Mouse (Mus musculus) hindbrain, embryonic 13.5 days (tissue): ENCODE data around the gene Pglyrp2. TPM values are rescaled to one million over a fixed set of nuclear protein-coding genes. Genes with fewer than 3 reads are reported as not detected.
A peak's percentile ranks its signal among the peaks of the same experiment; 100 is the strongest.

Experiments
- ATAC-seq: fragments of 200-750 bp; cut with Nextera tagmentation; 2 replicates; pipeline ENCODE4 v1.8.0; 2017; ENCODE audit warnings: moderate TSS enrichment; ENCODE audit not compliant: low FRiP score
- H3K27ac ChIP-seq: fragments of 300-500 bp; sonication (generic); 2 replicates; pipeline ENCODE4 v1.5.1; 2015; ENCODE audit warnings: inconsistent platforms, mild to moderate bottlenecking, moderate library complexity
- H3K27me3 ChIP-seq: fragments of 300-500 bp; sonication (generic); 2 replicates; pipeline ENCODE4 v1.6.1; 2015; ENCODE audit warnings: mild to moderate bottlenecking, inconsistent platforms
- H3K36me3 ChIP-seq: fragments of 300-500 bp; sonication (generic); 2 replicates; pipeline ENCODE4 v1.6.1; 2015; ENCODE audit warnings: mild to moderate bottlenecking, inconsistent platforms
- H3K4me1 ChIP-seq: fragments of 300-500 bp; sonication (generic); replicated peaks from 2 replicates; pipeline ENCODE4 v1.6.1; 2015; ENCODE audit warnings: inconsistent platforms
- H3K4me2 ChIP-seq: fragments of 300-500 bp; sonication (generic); 2 replicates; pipeline ENCODE4 v1.6.1; 2015; ENCODE audit warnings: inconsistent platforms, mild to moderate bottlenecking, moderate library complexity
- H3K4me3 ChIP-seq: fragments of 300-500 bp; sonication (generic); 2 replicates; pipeline ENCODE4 v1.5.1; 2015; ENCODE audit warnings: mild to moderate bottlenecking, inconsistent platforms
- H3K9ac ChIP-seq: fragments of 300-500 bp; sonication (generic); 2 replicates; pipeline ENCODE4 v1.6.1; 2015; ENCODE audit warnings: mild to moderate bottlenecking, inconsistent platforms
- H3K9me3 ChIP-seq: fragments of 300-500 bp; sonication (generic); 2 replicates; pipeline ENCODE4 v1.6.1; 2016; ENCODE audit warnings: inconsistent platforms
- WGBS: fragments of 180-500 bp; shearing (Covaris S2); methylation state at CpG from one replicate; pipeline ENCODE4 v1.1.7; 2015; 5-methylcytosine and 5-hydroxymethylcytosine counted together
- polyA plus RNA-seq: library from polyadenylated mRNA; unstranded; fragments of >200 nt; fragmentation: Nextera tagmentation; extraction: Ambion mirVana; gene quantifications from 2 replicates; pipeline ENCODE4 v1.2.1, GENCODE M21; 2015

Pglyrp2 gene
- polyA plus RNA-seq, 1 experiment from 2014 or later, result 0.12 TPM

DNA sequence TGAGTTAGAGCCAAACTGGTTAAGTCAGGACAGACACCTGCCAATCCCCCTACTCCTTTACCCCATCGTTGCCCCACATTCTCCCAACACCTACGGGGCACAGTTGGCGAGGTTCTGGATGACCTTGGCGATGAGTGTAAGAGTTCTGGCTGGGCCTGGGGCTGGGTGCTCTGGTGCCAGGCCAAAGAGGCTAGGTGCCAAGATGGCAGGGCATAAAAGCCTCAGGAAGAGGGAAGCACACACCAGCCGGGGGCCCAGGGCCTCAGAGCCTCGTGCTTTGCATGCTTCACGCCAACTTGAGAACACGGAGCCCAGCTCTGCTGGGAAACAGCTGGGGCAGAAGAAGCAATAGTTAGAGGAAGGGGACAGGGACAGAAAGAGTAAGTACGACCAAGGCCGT, 30.0 kb downstream of the Pglyrp2 start:
- Histone ChIP-seq H3K9ac (no peak overlapping the region), H3K4me3 (no peak overlapping the region), H3K4me2 (no peak overlapping the region), H3K27ac (no peak overlapping the region), H3K9me3 (no peaks in the 10 kb centered on the region), H3K36me3 (no peaks in the 10 kb centered on the region), H3K27me3 (peaks cover 87% of the 10 kb centered on the region), H3K4me1 (peaks cover 11% of the 10 kb centered on the region)
- 84% methylated on average over 10 of the region's 10 CpGs for WGBS
- ATAC-seq, result no peak

DNA sequence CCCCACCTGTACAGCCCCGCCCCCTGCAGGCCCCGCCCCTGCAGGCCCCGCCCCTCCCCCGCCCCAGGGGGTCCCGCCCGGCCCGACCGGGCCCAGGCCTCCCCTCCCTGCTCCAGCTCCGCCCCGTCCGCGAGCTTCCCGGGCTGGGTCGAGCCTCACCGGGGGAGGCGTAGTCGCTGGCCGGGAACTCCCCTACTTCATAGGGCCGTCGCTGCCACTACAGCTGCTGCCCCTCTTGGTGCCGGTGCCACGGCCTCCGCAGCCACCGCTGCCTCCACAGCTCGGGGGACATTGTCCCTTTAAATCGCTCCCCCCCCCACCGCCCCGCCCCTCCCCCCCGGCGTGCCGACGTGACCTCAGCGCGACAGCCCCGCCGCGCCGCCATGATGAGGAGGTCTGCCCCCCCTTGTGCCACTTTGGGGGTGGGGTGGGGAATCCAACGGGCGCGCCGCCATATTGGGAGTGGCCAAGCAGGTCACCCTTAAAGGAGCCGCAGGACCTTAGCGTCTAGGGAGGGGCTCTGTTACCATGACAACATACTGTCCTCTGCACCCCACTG, 34.8 kb downstream of the Pglyrp2 start, which contains the start of gene Wiz:
Gene Wiz (minus strand): TSS at position 339 of the 559 bp plus-strand sequence.
- Histone ChIP-seq H3K9ac (peak within 1 kb of the TSS; percentile 92), H3K4me2 (peak within 1 kb of the TSS; percentile 93), H3K36me3 (peaks cover 24% of the 10 kb centered on the region), H3K9me3 (no peaks in the 10 kb centered on the region), H3K27me3 (peaks cover 39% of the 10 kb centered on the region), H3K27ac (peak within 1 kb of the TSS; percentile 89), H3K4me1 (peaks cover 27% of the 10 kb centered on the region), H3K4me3 (peak within 1 kb of the TSS; percentile 67)
- 2% methylated on average over 34 of the region's 44 CpGs for WGBS
- peak; percentile 88 for ATAC-seq

- Histone ChIP-seq H3K27me3 (peaks cover 33% of the 10 kb centered on the region), H3K4me1 (peaks cover 27% of the 10 kb centered on the region), H3K27ac (peak overlapping the region; percentile 89), H3K9ac (peak overlapping the region; percentile 92), H3K9me3 (no peaks in the 10 kb centered on the region), H3K36me3 (peaks cover 31% of the 10 kb centered on the region), H3K4me2 (peak overlapping the region; percentile 93), H3K4me3 (peak overlapping the region; percentile 67)
- ATAC-seq, result peak; percentile 72
- WGBS, result 3% methylated on average over 23 of the region's 39 CpGs
These were observed 35.4 kb downstream of the Pglyrp2 start for GRCm38 (mm10) chr17:32388370-32389100.

GRCm38 (mm10) chr17:32387986-32388369, 36.0 kb downstream of the Pglyrp2 start:
- 0 out of 2 replicates have a peak, but pooled peaks have one; percentile 8 for ATAC-seq
- Histone ChIP-seq H3K27me3 (peaks cover 27% of the 10 kb centered on the region), H3K36me3 (peaks cover 36% of the 10 kb centered on the region), H3K9ac (peak overlapping the region; percentile 92), H3K4me2 (peak overlapping the region; percentile 93), H3K4me3 (peak overlapping the region; percentile 67), H3K4me1 (peaks cover 27% of the 10 kb centered on the region), H3K27ac (peak overlapping the region; percentile 89), H3K9me3 (no peaks in the 10 kb centered on the region)
- 42% methylated on average over 7 of the region's 7 CpGs for WGBS

DNA sequence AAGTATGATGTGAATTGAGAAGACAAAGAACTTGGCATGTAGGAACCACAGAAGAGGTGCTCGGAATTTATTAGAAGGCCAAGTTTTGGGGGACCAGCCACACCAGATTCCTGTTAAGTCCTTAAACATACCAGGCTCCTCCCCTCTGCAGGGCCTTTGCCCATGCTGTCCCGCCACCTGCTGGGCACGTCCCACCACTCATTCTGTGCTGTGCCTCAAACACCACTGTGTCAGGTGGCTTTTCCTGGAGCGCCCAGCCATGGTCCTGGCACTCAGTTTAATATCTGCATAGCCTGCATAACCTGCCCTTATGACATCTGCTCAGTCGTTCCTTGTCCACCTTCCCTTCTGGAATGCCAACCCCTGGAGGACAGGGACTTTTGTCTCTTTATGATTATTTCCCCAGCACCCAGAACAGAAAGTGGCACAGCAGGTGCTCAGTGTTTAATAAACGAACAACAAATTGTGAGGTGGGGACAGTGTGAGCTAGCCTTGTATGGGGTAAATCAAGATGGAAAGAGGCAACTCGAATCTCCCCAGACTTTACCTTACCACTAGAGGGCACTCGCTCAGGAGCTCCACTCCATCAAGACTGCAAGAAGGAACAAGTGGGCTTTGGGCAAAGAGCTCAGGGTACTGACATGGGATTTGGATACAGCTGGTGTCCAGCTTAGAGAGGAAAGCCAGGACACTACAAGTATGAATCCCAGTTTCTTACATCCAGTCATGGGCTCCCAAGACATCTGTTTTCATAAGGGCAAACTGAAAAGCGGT, 37.1 kb downstream of the Pglyrp2 start:
- Histone ChIP-seq H3K4me1 (peaks cover 24% of the 10 kb centered on the region), H3K36me3 (peaks cover 48% of the 10 kb centered on the region), H3K4me2 (no peak overlapping the region), H3K27me3 (peaks cover 16% of the 10 kb centered on the region), H3K9ac (no peak overlapping the region), H3K27ac (no peak overlapping the region), H3K4me3 (0 out of 2 replicates have a peak overlapping the region, but pooled peaks have one; percentile 67), H3K9me3 (no peaks in the 10 kb centered on the region)
- no peak for ATAC-seq
- 78% methylated on average over 9 of the region's 9 CpGs for WGBS

DNA sequence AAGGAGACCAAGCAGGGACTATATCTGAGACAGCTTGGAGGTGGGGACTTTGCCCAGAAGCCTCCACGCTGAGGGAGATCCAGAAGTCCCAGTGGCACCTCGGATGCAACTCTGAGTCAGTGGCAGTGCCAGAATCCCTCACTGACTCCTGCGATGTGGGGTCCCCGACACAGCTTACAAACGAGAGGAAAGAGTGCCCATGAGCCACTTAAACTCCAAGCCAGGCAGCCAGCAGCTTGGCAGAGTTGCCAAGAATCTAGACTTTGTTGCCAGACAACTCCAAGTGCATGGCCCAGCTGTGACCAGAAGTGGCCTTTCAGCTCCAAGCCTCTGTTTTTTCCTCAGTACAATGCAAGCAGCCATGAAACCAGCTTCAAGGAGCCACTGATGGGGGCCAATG, 40.3 kb downstream of the Pglyrp2 start:
- H3K27me3 ChIP-seq, result no peaks in the 10 kb centered on the region
- H3K4me1 ChIP-seq, result peaks cover 24% of the 10 kb centered on the region
- no peak for ATAC-seq
- no peak overlapping the region for H3K4me3 ChIP-seq
- peaks cover 58% of the 10 kb centered on the region for H3K36me3 ChIP-seq
- H3K9me3 ChIP-seq, result no peaks in the 10 kb centered on the region
- H3K9ac ChIP-seq, result no peak overlapping the region
- no peak overlapping the region for H3K27ac ChIP-seq
- no peak overlapping the region for H3K4me2 ChIP-seq
- WGBS, result 94% methylated on average over 5 of the region's 5 CpGs

GRCm38 (mm10) chr17:32382576-32382975, 41.4 kb downstream of the Pglyrp2 start:
- Histone ChIP-seq H3K9me3 (no peaks in the 10 kb centered on the region), H3K4me3 (no peak overlapping the region), H3K4me2 (no peak overlapping the region), H3K36me3 (peaks cover 69% of the 10 kb centered on the region), H3K27me3 (no peaks in the 10 kb centered on the region), H3K27ac (no peak overlapping the region), H3K9ac (no peak overlapping the region), H3K4me1 (peaks cover 13% of the 10 kb centered on the region)
- no peak; the same call in 1 of the 2 replicates for ATAC-seq
- WGBS, result 87% methylated on average over 7 of the region's 7 CpGs

- no peak overlapping the region for H3K4me3 ChIP-seq
- H3K27me3 ChIP-seq, result no peaks in the 10 kb centered on the region
- peaks cover 53% of the 10 kb centered on the region for H3K36me3 ChIP-seq
- H3K9me3 ChIP-seq, result no peaks in the 10 kb centered on the region
- no peak for ATAC-seq
- peaks cover 4% of the 10 kb centered on the region; the same call in 1 of the 2 replicates for H3K4me1 ChIP-seq
- no peak overlapping the region for H3K9ac ChIP-seq
- H3K4me2 ChIP-seq, result no peak overlapping the region
- WGBS, result 88% methylated on average over 2 of the region's 2 CpGs
- no peak overlapping the region for H3K27ac ChIP-seq
These were observed 45.2 kb downstream of the Pglyrp2 start for GRCm38 (mm10) chr17:32378786-32379185.

DNA sequence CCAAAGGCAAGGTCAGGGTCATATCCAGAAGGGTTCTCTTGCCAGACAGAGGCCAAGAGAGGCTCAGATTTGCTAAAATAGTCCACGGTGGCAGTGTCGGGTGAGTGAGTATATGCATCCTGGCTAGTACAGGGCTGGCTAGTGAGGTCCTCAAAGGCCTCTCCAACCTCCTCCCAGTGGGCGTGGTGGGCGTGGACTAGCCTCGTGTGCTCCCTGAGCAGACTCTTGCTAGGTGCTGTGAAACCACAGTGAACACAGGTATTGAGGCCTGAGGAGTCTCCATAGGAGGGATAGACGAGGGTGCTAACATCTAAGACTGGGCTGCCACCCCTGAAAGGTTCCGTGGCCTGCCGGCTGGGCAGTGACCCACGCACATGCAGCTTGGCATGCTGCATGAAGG, 46.8 kb downstream of the Pglyrp2 start:
- Histone ChIP-seq H3K9ac (no peak overlapping the region), H3K27me3 (no peaks in the 10 kb centered on the region), H3K4me2 (no peak overlapping the region), H3K9me3 (no peaks in the 10 kb centered on the region), H3K4me1 (peaks cover 4% of the 10 kb centered on the region; the same call in 1 of the 2 replicates), H3K36me3 (peaks cover 37% of the 10 kb centered on the region), H3K4me3 (no peak overlapping the region), H3K27ac (no peak overlapping the region)
- 77% methylated on average over 9 of the region's 9 CpGs for WGBS
- ATAC-seq, result no peak

- 89% methylated on average over 15 of the region's 15 CpGs for WGBS
- H3K4me1 ChIP-seq, result peaks cover 4% of the 10 kb centered on the region; the same call in 1 of the 2 replicates
- ATAC-seq, result no peak
These were observed 47.5 kb downstream of the Pglyrp2 start for GRCm38 (mm10) chr17:32376475-32376874.

DNA sequence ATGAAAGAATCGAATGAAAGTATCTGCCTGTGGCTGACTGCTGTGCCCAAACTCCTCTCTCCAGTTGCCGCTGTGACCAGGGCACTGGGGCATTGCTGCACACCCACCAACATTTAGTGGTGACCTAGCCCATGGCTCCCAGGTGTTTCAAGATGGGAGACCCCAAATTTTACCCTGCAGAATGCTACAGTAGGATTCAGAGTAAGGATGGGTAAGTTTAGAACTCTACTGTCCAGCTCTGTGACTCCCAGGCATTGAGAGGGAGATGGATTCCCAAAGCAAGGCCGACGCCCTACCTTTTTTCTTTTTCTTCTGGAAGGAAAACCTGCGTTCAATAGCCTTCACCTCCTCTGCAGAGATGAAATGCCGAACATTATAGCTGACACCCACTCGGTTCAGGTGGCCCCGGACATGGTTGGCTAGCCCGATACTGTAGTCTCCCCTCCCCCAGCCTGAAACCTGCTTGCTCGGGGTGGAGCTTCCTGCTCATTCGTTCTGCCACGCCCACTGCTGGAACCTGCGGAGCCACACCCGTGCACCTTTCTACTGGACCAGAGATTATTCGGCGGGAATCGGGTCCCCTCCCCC, 54.9 kb downstream of the Pglyrp2 start:
- Histone ChIP-seq H3K27me3 (no peaks in the 10 kb centered on the region), H3K27ac (no peak overlapping the region), H3K36me3 (peaks cover 9% of the 10 kb centered on the region), H3K4me2 (peak overlapping the region; percentile 41), H3K4me1 (peaks cover 13% of the 10 kb centered on the region), H3K9me3 (no peaks in the 10 kb centered on the region), H3K4me3 (peak overlapping the region; percentile 15; the same call in 1 of the 2 replicates), H3K9ac (0 out of 2 replicates have a peak overlapping the region, but pooled peaks have one; percentile 29)
- no peak for ATAC-seq
- 15% methylated on average over 14 of the region's 17 CpGs for WGBS

More at GRCm38 (mm10) chr17:32376475-32376874, 47.5 kb downstream of the Pglyrp2 start:
- H3K27me3 ChIP-seq, result no peaks in the 10 kb centered on the region
- H3K27ac ChIP-seq, result no peak overlapping the region
- no peak overlapping the region for H3K4me2 ChIP-seq
- H3K9me3 ChIP-seq, result no peaks in the 10 kb centered on the region
- H3K9ac ChIP-seq, result no peak overlapping the region
- H3K4me3 ChIP-seq, result no peak overlapping the region
- H3K36me3 ChIP-seq, result peaks cover 34% of the 10 kb centered on the region

GRCm38 (mm10) chr17:32367706-32368105, 56.3 kb downstream of the Pglyrp2 start:
- Histone ChIP-seq H3K9me3 (no peaks in the 10 kb centered on the region), H3K4me3 (no peak overlapping the region), H3K36me3 (peaks cover 11% of the 10 kb centered on the region), H3K4me1 (peaks cover 22% of the 10 kb centered on the region), H3K4me2 (no peak overlapping the region), H3K27me3 (no peaks in the 10 kb centered on the region), H3K9ac (no peak overlapping the region; the same call in 1 of the 2 replicates), H3K27ac (no peak overlapping the region)
- ATAC-seq, result no peak
- WGBS, result 93% methylated on average over 11 of the region's 11 CpGs
